Mouse (Mus musculus) natural killer cell, adult 2 months (primary cell): ENCODE measurements around the gene Zfp119a.
"Not testable (repeated sequence)": the region's sequence is repeated elsewhere in the genome, so short reads cannot be mapped to it uniquely, and the experiment has no call there.

Experiments used
- DNase-seq, 2 experiments: peaks; one replicate each; pipeline ENCODE4 v3.0.0; 2022; ENCODE audit warnings: low spot score in 2 of 2

Gene Zfp119a

DNA sequence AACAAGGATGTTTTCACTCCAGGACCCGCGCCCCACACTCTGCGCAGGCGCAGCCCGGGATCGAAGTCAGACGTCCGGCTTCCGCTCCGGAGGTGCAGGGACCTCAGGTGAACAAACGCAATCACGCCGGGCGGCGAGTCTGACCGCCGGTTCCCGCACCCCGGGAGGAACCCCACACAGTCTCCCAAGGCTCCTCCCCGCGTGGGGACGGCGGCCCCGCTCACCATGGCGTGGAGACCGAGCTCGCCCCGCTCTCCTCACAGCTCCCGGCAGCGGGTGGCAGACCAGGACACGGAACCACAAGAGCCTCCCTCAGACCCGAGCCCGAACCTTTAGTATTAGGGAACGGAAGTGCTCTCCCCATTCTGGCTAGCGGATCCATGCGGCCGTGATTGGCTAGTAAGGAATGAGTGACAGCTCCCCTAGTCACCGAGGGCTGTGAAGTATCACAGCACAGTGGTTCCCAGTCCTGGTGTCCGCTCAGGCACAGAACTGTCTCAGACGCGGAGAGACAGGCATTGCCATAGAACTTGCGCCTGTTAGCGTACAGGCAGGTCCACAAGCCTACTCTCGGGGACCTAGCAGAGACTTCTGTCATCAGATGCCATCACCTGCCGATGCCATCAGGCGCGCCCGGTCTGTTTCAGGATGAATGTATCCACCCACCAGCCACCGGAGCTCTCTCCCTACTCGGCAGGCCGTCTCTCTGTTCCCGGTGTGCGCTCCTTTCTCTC, at the start of gene Zfp119a:
Gene Zfp119a, minus strand, starts transcription at position 295 of the 734 bp plus-strand sequence.
- DNase-seq: peak; percentile 59 to 71

DNA sequence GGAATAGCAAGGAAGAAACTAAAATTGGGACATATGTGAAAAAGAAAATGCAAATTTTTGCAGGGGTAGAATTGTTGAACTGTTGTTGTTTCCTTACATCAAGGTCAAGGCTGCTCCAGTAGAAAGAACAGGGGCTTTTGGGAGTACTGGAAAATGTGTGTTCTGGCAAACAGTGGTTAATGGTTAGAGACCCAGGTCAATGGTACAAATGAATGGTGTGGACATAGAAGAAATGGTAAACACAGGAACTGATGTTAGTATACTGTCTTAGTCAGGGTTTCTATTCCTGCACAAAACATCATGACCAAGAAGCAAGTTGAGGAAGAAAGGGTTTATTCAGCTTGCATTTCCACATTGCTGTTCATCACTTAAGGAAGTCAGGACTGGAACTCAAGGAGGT, 27.9 kb upstream of the Zfp119a start:
- no peak for DNase-seq

DNA sequence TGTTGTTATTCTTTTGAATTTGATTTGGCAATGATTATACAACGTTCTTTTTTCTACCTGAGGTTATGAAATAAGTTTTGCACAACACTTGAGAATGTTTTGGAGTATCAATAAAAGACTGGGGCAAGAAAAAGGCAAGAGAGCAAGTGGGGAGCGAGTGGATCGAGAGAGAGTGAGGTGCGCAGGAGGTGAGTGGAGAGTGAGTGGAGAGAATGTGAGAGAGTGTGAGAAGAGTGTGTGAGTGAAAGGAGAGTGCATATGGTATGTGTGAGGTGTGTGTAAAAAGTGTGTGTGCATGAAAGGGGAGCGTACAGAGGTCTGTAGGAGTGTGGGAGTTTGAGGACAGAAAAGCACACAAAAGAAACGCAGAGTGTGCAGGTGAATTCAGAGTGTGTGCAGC, 25.4 kb upstream of the Zfp119a start:
- no peak for DNase-seq

DNA sequence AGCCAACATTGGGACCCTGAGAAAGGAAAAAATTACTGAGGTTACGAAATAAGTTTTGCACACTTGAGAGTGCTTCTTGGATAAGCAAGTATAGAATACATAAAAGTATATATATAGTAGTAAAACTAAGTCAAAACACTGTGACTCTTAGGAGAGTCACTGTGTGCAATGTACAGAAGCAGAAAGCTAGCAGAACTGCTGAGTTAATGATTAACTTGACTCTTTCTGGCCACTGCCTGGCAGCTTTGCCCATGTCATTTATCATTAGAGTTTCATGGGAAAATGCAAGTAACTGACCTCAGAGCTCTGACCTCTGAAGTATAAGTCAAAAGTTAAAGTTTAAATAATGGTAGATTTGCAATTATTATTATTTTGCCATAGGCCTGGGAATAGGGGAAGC, 25.0 kb upstream of the Zfp119a start:
- DNase-seq: no peak

DNA sequence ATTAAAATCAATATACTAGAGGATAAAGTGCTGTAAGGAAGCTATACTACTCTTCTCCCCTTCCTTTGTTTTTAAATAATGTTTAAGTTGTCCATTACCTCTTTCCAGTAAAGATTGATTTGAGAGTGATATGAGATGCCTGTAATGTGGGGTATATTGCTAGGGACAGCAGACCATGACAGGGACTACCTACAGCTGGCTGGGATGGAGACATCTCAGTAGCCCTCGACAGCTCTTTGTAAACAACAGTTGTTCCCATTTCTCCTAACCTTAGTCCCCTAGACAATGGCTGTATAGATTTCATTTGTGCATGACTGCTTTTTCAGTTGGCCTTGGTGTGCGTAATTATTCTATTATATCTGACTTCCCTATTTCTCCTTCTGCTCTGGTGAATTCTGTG, 24.4 kb upstream of the Zfp119a start:
- DNase-seq: no peak

DNA sequence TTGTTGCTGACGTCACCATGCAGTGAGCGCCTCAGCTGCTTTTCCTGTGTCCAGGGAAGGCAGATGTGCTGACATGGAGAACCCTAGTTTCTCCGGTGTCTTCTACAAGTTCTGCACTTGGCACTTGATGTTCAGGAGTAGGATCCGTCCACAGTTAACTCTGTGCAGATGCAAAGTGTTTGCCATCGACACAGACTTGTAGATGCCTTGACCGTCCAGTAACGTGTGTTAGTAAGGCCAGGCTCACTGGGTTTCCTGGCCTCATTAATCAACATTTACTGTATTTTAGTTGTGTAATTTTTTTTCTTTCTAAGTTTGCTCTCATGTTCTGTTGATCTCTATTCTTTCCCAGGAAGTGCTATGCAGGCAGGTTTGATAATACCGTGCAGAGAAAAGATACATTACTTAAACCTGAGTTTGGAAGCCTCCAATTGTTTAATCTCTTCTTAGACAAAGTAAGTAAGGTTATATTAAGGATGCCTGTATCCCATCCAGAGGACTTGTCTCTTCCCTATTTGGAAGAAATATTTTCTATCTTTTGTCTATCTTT, 13.8 kb upstream of the Zfp119a start:
- not testable (repeated sequence) for DNase-seq

DNA sequence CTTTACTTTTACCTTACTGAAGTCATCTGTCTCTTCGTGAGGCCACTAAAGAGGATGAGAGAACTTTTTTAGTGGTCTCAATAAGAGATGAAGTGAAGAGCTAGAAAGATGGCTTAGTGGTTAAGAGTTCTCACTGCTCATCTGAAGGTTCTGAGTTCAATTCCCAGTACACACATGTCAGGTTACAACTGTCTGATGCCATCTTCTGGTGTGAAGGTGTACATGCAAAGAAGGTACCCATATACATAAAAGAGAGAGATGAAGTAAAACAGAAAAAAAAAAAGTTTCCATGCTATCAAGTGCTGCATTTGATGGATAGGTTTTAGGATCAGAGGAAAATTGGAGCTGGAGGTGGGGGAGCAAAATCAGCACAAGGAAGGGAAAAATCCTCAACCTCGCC, 6.2 kb upstream of the Zfp119a start:
- DNase-seq: no peak

DNA sequence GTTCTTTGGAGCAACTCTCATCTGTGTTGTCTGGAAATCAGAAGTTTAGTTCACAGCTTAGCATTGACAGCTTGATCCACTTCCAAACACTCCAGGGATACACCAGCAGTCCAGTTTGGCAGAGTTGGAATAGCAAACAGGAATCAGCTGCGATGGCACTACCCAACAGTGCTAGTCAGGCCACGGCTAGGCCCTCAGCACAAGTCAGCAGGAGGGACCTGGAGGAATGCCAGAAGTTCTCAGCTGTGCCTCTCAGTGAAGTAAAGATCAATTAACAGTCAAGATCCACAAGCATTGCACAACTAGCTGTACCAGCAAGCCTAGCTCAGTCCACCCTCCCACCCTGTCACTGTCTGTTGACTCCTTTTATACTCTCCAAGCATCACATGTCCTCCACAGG, 4.9 kb upstream of the Zfp119a start:
- DNase-seq: no peak

DNA sequence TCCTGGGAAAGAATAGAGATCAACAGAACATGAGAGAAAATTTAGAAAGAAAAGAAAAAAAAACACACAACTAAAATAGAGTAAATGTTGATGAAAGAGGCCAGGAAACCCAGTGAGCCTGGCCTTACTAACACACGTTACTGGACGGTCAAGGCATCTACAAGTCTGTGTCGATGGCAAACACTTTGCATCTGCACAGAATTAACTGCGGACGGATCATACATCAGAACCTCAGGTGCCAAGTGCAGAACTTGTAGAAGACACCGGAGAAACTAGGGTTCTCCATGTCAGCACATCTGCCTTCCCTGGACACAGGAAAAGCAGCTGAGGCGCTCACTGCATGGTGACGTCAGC, 471 bp downstream of the Zfp119a start:
- not testable (repeated sequence) for DNase-seq

DNA sequence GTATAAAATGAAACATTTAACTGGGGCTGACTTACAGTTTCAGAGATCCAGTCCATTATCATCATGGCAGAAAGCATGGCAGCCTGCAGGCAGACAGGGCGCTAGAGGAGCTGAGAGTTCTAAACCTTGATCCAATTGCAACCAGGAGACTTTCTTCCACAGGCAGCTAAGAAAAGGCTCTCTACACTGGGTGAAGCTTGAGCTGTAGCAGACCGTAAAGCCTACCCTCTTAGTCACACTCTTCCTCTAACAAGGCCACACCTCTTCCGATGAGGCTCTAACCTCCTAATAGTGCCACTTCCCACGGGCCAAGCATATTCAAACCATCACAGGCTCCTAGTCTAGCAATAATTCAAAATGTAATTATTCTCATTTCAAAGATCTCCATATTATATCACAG, 1.5 kb downstream of the Zfp119a start:
- no peak for DNase-seq

DNA sequence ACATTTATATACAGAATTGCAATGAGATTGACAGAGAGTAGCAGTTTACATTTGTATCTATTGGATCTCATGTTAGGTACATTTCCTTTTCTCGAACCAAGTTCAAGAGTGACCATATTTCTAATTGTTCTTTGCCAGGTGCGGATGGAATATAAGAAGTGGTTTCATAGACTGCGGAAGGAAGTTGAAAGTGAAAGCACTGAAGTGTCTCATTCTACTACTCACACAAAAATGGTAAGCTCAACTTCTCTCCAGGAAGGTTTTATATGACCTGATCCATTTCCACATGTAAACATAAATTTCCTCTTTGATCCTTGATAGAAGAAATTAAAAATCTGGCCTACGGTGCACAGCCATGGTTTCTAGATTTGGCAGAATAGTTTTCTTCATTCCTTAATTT, 35.7 kb downstream of the Zfp119a start:
- DNase-seq: no peak

DNA sequence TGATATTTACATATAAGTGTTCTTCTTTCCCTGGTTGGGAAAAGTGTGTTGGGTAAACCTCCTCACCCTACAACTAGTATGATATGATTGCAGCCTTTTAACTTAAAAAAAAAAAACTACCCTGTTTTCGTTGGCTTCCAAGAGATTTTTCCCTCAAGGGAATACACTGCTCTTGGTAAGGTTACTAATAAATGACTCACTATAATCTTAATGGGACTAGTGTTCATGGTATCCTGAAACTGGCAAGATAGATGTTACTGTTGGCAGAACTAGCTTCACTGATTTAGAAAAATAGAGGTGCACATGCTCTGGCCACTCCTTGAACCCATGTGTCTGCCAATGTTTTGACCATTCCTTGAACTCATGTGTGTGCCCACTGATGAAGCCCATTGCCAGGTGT, 57.2 kb downstream of the Zfp119a start:
- DNase-seq: no peak

DNA sequence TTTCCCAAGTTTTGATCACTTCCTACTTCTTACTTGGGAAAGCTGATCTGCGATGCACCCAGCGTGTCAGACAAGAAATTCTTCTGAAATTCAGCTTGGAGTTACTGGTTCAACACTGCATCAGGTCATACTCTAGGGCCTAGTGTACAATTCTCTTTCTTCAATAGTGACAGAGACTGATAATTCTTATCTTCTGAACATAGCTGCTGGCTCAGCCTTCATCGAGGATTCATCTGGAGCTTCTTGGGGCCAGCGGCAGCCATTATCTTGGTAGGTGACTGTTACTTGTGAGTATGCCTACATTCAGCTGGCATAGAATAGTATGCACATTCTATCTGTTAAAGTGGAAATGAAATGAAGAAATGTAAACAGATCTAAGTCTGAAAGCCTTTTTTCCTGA, 61.9 kb downstream of the Zfp119a start:
- DNase-seq: no peak
